Mouse (Mus musculus): ENCODE results near the gene Rpl3l. TPM values are rescaled to one million over a fixed set of nuclear protein-coding genes. Genes with fewer than 3 reads are reported as not detected.
"Not testable (repeated sequence)": the region's sequence is repeated elsewhere in the genome, so short reads cannot be mapped to it uniquely, and the experiment has no call there.

The Rpl3l gene
- total and polyA plus RNA-seq, 2 experiments from 2014 or later = 2.1 to 7.2 TPM

- WGBS = under 1% methylated on average over 61 of the region's 61 CpGs
- ATAC-seq (ENCODE audit: insufficient read depth, low read depth) (peak; percentile 95), DNase-seq (ENCODE audit: low spot score) (peak; percentile 99)
- peak overlapping the region; percentile 92 for H3K27ac ChIP-seq (ENCODE audit: low read depth)
- peak overlapping the region; percentile 79 for H3K4me3 ChIP-seq (ENCODE audit: low read depth, low read length)
- peaks cover 20% of the 10 kb centered on the region; the same call in 1 of the 2 replicates for H3K4me1 ChIP-seq (ENCODE audit: control insufficient read depth, insufficient read depth)
- no peaks in the 10 kb centered on the region for H3K9me3 ChIP-seq (replicated peaks; ENCODE audit: control insufficient read depth, low read length)
- H3K9ac ChIP-seq (replicated peaks; ENCODE audit: low read depth, low read length) = peak overlapping the region; percentile 83
- H3K4me2 ChIP-seq (ENCODE audit: low read depth, low read length) = peak overlapping the region; percentile 63
- H3K36me3 ChIP-seq (replicated peaks; ENCODE audit: control insufficient read depth, insufficient read depth, low read length) = peaks cover 16% of the 10 kb centered on the region
- H3K27me3 ChIP-seq (ENCODE audit: control insufficient read depth, insufficient read depth, low read length) = no peaks in the 10 kb centered on the region
- TF ChIP-seq CTCF (IDR thresholded peaks at IDR 0.05; ENCODE audit: low read depth) (peak; percentile 5; the same call in 1 of the 2 replicates), EP300 (IDR thresholded peaks at IDR 0.05; ENCODE audit: low read depth) (peak; percentile 87; the same call in 1 of the 2 replicates)
Measured at GRCm38 (mm10) chr17:24719494-24720222, 8.0 kb upstream of the Rpl3l start.

- 3% methylated on average over 10 of the region's 11 CpGs for WGBS
- ATAC-seq (ENCODE audit: insufficient read depth, low read depth); H3K9me3 ChIP-seq (replicated peaks; ENCODE audit: control insufficient read depth, low read length); H3K27me3 ChIP-seq (ENCODE audit: control insufficient read depth, insufficient read depth, low read length); DNase-seq (ENCODE audit: low spot score): not testable (repeated sequence)
- peaks cover 16% of the 10 kb centered on the region for H3K36me3 ChIP-seq (replicated peaks; ENCODE audit: control insufficient read depth, insufficient read depth, low read length)
- H3K4me3 ChIP-seq (ENCODE audit: low read depth, low read length) = peak overlapping the region; percentile 79
- peaks cover 20% of the 10 kb centered on the region; the same call in 1 of the 2 replicates for H3K4me1 ChIP-seq (ENCODE audit: control insufficient read depth, insufficient read depth)
- H3K9ac ChIP-seq (replicated peaks; ENCODE audit: low read depth, low read length) = peak overlapping the region; percentile 83
- peak overlapping the region; percentile 92 for H3K27ac ChIP-seq (ENCODE audit: low read depth)
- H3K4me2 ChIP-seq (ENCODE audit: low read depth, low read length) = peak overlapping the region; percentile 63
Measured at GRCm38 (mm10) chr17:24720616-24721015, 7.0 kb upstream of the Rpl3l start.

- ATAC-seq (ENCODE audit: insufficient read depth, low read depth); DNase-seq (ENCODE audit: low spot score); H3K27ac ChIP-seq (ENCODE audit: low read depth); H3K9me3 ChIP-seq (replicated peaks; ENCODE audit: control insufficient read depth, low read length); H3K27me3 ChIP-seq (ENCODE audit: control insufficient read depth, insufficient read depth, low read length): not testable (repeated sequence)
- WGBS = 24% methylated on average over 7 of the region's 7 CpGs
- peak overlapping the region; percentile 63 for H3K4me2 ChIP-seq (ENCODE audit: low read depth, low read length)
- H3K4me1 ChIP-seq (ENCODE audit: control insufficient read depth, insufficient read depth) = peaks cover 20% of the 10 kb centered on the region; the same call in 1 of the 2 replicates
- H3K36me3 ChIP-seq (replicated peaks; ENCODE audit: control insufficient read depth, insufficient read depth, low read length) = peaks cover 16% of the 10 kb centered on the region
- peak overlapping the region; percentile 59; the same call in 1 of the 2 replicates for H3K9ac ChIP-seq (replicated peaks; ENCODE audit: low read depth, low read length)
- peak overlapping the region; percentile 79 for H3K4me3 ChIP-seq (ENCODE audit: low read depth, low read length)
Measured at GRCm38 (mm10) chr17:24721383-24721955, 6.2 kb upstream of the Rpl3l start.

- Histone ChIP-seq H3K27me3 (ENCODE audit: control insufficient read depth, insufficient read depth, low read length) (no peaks in the 10 kb centered on the region), H3K9ac (replicated peaks; ENCODE audit: low read depth, low read length) (0 out of 2 replicates have a peak overlapping the region, but pooled peaks have one; percentile 26), H3K9me3 (replicated peaks; ENCODE audit: control insufficient read depth, low read length) (no peaks in the 10 kb centered on the region), H3K4me1 (ENCODE audit: control insufficient read depth, insufficient read depth) (peaks cover 21% of the 10 kb centered on the region; the same call in 1 of the 2 replicates), H3K36me3 (replicated peaks; ENCODE audit: control insufficient read depth, insufficient read depth, low read length) (peaks cover 16% of the 10 kb centered on the region), H3K4me3 (ENCODE audit: low read depth, low read length) (0 out of 2 replicates have a peak overlapping the region, but pooled peaks have one; percentile 91), H3K27ac (ENCODE audit: low read depth) (no peak overlapping the region), H3K4me2 (ENCODE audit: low read depth, low read length) (peak overlapping the region; percentile 76)
- DNase-seq (ENCODE audit: low spot score) (no peak), ATAC-seq (ENCODE audit: insufficient read depth, low read depth) (no peak)
- WGBS = 31% methylated on average over 13 of the region's 13 CpGs
- TF ChIP-seq EP300 (IDR thresholded peaks at IDR 0.05; ENCODE audit: low read depth) (no peak), CTCF (IDR thresholded peaks at IDR 0.05; ENCODE audit: low read depth) (no peak)
Measured at GRCm38 (mm10) chr17:24722220-24722924, 5.2 kb upstream of the Rpl3l start.

GRCm38 (mm10) chr17:24723122-24723880 lies 4.3 kb upstream of the Rpl3l start:
- H3K27ac ChIP-seq (ENCODE audit: low read depth) = peak overlapping the region; percentile 95
- no peak for TF ChIP-seq CTCF (IDR thresholded peaks at IDR 0.05; ENCODE audit: low read depth)
- TF ChIP-seq EP300 (IDR thresholded peaks at IDR 0.05; ENCODE audit: low read depth) = no peak
- DNase-seq (ENCODE audit: low spot score) (no peak), ATAC-seq (ENCODE audit: insufficient read depth, low read depth) (no peak)
- under 1% methylated on average over 12 of the region's 12 CpGs for WGBS
- no peaks in the 10 kb centered on the region for H3K9me3 ChIP-seq (replicated peaks; ENCODE audit: control insufficient read depth, low read length)
- peaks cover 27% of the 10 kb centered on the region; the same call in 1 of the 2 replicates for H3K4me1 ChIP-seq (ENCODE audit: control insufficient read depth, insufficient read depth)
- peak overlapping the region; percentile 93 for H3K9ac ChIP-seq (replicated peaks; ENCODE audit: low read depth, low read length)
- no peaks in the 10 kb centered on the region for H3K27me3 ChIP-seq (ENCODE audit: control insufficient read depth, insufficient read depth, low read length)
- H3K36me3 ChIP-seq (replicated peaks; ENCODE audit: control insufficient read depth, insufficient read depth, low read length) = peaks cover 16% of the 10 kb centered on the region
- peak overlapping the region; percentile 76 for H3K4me2 ChIP-seq (ENCODE audit: low read depth, low read length)
- peak overlapping the region; percentile 91 for H3K4me3 ChIP-seq (ENCODE audit: low read depth, low read length)
